Mouse (Mus musculus) adrenal gland, adult (tissue): ENCODE measurements around the gene Ptprg.

ENCODE experiments used
- DNase-seq, 2 experiments: peaks; one replicate each; pipeline ENCODE4 v3.0.0; 2022 to 2023; ENCODE audit warnings: low spot score in 1 of 2; ENCODE audit not compliant: inconsistent age in 2 of 2

The Ptprg gene

GRCm38 (mm10) chr14:11563656-11564055 is 10.3 kb downstream of the Ptprg start:
- no peak for DNase-seq

GRCm38 (mm10) chr14:11564456-11564855 is 11.1 kb downstream of the Ptprg start:
- no peak for DNase-seq

- DNase-seq, result no peak
These were observed 12.0 kb downstream of the Ptprg start for GRCm38 (mm10) chr14:11565283-11565682.

DNA sequence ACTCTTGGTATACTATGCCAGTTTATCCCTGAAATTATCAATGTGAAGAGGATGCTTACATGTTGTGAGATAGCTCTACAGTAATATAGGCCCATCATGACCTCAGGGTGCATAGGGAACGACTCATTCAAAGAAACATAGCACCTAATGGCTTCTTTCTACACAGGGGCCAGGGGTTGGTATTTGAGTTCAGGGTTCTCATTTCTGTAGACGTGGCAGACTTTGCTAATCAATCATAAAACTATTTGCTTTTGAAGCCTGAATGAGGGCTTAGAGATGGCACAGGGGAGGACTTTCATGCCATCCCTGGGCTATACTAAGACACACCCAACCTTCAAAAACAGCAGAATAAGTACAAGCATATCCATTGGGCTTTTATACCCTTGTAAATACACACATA is 16.4 kb downstream of the Ptprg start:
- no peak for DNase-seq

DNA sequence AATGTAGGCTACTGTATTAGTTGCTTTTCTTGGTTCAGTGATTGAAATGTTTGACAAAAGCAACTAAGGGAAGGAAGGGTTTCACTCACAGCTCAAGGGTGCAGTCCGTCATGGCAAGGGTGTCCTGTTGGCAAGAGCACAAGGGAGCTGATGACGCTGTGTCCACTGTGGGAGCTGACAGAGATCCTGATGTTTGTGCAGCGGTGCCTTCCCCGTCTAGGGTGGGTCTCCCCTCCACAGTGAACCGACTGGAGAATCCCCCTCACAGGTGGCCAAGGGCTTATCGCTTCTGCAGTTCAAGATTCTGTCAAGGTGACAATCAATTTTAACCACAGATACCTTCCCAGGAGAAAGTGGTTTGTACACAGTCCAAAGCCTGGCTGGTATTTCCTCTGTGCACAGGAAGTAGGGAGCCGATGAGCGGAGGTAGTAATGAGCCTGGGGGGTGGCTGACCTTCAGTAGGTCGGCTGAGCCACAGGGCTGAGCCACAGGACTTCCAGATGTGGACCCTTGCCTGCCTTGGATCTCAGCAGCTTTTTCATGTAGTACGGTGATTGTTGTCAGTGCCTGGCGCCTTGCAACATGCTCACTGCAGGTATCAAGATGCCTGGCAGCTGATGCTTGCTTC is 18.5 kb downstream of the Ptprg start:
- DNase-seq, result peak; percentile 40 to 81

GRCm38 (mm10) chr14:11572395-11572784 is 19.1 kb downstream of the Ptprg start:
- DNase-seq, result no peak

DNA sequence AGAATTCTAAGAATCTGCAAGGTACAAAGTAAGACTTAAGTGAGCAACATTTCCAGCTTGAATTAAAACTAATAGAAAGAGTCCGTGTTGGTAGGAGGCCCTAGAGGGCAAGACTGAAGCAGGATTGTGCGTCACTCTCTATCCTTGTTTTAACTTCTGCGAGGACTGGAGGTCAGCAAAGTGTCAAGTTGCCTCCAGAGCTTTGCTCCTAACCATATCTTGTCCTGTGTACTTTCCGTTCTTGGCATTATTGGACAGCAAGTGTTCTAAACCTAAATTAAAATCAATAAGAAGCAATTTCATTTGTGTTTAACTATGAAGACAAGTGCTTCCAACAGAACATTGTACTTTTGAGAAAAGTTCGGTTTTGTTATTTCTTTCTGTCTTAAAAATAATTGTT is 20.4 kb downstream of the Ptprg start:
- DNase-seq, result no peak

DNA sequence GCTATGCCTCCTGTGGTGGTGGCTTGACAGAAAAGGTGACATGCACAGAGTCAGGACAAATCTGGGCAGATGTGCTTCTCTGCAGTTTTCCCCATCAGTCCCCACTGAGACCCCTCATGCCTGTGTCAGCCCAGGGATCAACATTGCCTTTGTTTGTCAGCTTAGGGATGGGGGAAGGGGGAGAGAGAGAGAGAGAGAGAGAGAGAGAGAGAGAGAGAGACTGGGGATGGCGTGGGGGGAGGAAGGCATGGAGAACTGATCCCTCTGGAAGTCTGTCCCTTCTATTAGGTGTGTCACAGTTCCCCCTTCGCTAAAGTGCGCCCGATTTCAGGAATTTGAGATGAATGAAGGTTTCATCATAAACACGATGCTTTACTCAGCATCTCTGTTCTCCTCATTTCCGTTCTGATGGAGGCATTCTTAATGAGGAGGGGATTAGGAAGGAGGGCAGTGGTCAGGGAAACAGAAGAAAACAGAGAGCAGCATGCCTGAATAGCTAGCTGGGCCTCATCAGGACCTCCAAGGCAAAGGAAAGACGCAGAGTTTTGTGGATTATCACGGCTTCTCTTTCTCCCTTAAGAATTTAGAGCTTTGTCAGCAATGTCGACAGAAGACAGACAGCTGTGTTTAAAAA is 24.1 kb downstream of the Ptprg start:
- DNase-seq, result no peak

DNA sequence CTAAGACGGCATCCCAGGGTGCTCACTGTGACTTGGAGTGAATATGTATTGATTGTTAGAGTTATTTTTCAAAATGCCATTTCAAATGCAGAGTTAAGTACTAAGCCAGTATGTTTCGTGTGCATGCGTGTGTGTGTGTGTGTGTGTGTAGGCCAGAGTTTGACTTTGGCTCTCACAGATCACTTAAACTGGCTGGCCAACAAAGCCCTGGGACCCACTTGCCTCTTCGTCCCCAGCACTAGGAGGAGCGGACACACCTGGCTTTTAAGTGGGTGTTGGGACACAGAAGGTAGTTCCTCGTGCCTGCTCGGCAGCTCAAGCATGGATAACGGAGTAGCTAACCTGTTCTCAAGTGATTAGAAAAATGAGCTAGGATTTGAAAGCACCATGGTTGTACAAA is 24.6 kb downstream of the Ptprg start:
- DNase-seq, result no peak

DNA sequence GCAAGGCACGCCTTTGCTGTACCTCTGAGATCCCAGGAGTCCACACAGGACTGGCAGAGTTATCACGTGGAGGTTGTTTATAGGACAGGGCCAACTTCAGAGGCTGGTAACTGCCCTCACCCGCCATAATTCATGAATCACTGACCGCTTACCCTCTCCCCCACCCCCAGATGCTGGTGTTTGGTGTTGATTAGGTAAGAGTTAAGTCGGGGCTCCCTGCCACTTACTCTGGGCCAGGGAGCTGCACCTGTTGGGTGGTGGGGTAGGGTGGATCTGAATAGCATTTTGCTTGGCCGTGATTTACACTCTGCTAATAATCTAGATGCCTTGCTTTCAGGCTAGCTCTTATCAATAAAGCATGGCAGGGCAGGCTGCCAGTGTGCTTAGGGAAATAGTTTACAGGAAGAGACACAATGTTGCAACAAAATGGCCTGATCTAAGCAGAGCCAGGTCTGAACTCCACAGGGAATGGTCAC is 25.2 kb downstream of the Ptprg start:
- peak; percentile 28 to 85 for DNase-seq

GRCm38 (mm10) chr14:11579950-11580349 is 26.6 kb downstream of the Ptprg start:
- DNase-seq, result no peak

DNA sequence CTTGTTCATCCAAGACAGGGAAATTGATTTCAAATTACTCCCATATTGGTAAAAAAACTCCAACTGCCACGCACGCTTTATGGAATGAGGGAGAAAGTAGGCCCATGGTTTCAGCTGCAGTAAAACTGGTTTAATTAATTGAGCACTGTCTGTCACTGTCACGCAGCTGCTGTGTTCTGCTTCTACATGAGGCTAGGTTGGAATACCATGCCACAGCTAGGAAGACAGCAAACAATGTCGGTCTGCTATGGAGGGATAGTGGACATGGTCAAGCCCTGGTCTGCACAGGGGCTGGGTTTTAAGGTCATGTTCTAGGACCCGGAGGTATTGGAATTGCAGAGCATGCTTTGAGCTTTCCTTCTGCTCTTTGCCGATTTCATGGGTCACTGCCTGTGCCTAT is 30.9 kb downstream of the Ptprg start:
- no peak for DNase-seq

- no peak for DNase-seq
These were observed 31.7 kb downstream of the Ptprg start for GRCm38 (mm10) chr14:11584929-11585633.

- no peak for DNase-seq
These were observed 37.1 kb downstream of the Ptprg start for GRCm38 (mm10) chr14:11590387-11590786.

GRCm38 (mm10) chr14:11592650-11593049 is 39.3 kb downstream of the Ptprg start:
- DNase-seq, result no peak

DNA sequence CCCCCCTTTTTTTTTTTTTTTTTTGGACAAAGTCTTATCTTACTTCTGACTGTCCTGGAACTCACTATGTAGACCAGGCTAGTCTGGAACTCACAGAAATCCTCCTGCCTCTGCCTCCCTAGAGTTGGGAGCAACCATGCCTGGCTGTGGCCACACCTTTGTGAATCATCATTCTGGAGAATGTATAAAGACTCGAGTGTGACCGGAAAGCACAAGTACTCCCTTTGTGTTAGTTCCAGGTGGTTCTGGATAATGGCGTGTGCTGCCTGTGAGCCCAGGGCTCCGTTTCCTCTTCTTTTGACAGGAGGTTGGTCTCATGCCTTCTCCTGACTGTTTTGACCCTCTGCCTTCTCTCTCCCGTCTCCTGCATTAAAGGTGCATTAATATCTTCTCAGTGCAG is 41.0 kb downstream of the Ptprg start:
- DNase-seq, result no peak

GRCm38 (mm10) chr14:11604133-11604865 is 51.0 kb downstream of the Ptprg start:
- peak; percentile 43 to 87 for DNase-seq

- no peak for DNase-seq
These were observed 55.0 kb downstream of the Ptprg start for GRCm38 (mm10) chr14:11608366-11608765.

DNA sequence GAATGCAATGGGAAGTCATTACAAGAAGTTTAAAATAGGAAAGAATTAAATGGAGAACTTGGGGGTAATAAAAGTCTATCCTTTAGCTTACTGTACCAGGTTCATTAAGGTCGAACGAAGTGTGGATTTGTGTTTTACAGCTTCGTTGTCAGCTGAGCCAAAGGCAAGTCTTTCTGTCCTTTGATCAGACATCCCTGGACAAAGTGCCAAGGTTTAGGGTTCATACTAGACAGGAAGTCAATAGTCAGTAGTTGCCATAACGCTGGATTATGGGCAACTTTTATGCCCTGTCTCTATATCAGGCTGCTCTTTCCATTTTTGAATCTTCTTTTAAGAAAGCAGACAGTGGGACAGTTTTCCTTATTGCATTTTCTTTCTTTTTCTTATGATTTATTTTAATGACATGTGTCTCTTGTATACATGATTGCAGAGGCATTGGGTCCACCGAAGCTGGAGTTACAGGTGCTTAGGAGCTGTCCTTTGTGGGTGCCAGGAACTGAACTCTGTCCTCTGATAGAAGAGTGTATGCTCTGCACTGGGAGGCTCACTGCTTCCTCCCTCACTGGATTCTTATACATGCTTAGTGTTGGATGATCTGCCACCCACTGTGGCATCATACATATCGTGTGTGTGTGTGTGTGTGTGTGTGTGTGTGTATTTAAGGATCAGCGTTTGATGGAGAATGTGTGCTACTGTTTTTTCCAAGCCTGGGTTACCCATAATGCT is 56.7 kb downstream of the Ptprg start:
- DNase-seq, result no peak

GRCm38 (mm10) chr14:11612426-11612825 is 59.1 kb downstream of the Ptprg start:
- DNase-seq, result peak; percentile 46 to 77

GRCm38 (mm10) chr14:11613146-11613545 is 59.8 kb downstream of the Ptprg start:
- DNase-seq, result peak in 1 of 2 experiments; percentile 48
